Mouse (Mus musculus) stomach, embryonic 16.5 days (tissue): ENCODE measurements around the gene Mrps26. TPM values are rescaled to one million over a fixed set of nuclear protein-coding genes. Genes with fewer than 3 reads are reported as not detected.
A peak's percentile ranks its signal among the peaks of the same experiment; 100 is the strongest.

Experiments
- ATAC-seq: fragments of 200-750 bp; cut with Nextera tagmentation; 2 replicates; pipeline ENCODE4 v1.8.0; 2017; ENCODE audit warnings: moderate number of reproducible peaks, moderate TSS enrichment; ENCODE audit not compliant: insufficient read depth, low FRiP score
- H3K27ac ChIP-seq: fragments of 300-500 bp; sonication (generic); 2 replicates; pipeline ENCODE4 v1.5.1; 2014; ENCODE audit warnings: low read length
- H3K27me3 ChIP-seq: fragments of 300-500 bp; sonication (generic); 2 replicates; pipeline ENCODE4 v1.6.1; 2014; ENCODE audit warnings: low read length, control low read depth, mixed read lengths; ENCODE audit not compliant: control insufficient read depth, insufficient read depth
- H3K36me3 ChIP-seq: fragments of 300-500 bp; sonication (generic); 2 replicates; pipeline ENCODE4 v1.6.1; 2014; ENCODE audit warnings: low read length; ENCODE audit not compliant: control insufficient read depth, insufficient read depth
- H3K4me1 ChIP-seq: fragments of 300-500 bp; sonication (generic); 2 replicates; pipeline ENCODE4 v1.6.1; 2014; ENCODE audit warnings: low read length, control low read depth, mixed read lengths; ENCODE audit not compliant: control insufficient read depth, insufficient read depth
- H3K4me2 ChIP-seq: fragments of 300-500 bp; sonication (generic); 2 replicates; pipeline ENCODE4 v1.6.1; 2014; ENCODE audit warnings: low read depth, low read length, mixed read lengths
- H3K4me3 ChIP-seq: fragments of 300-500 bp; sonication (generic); replicated peaks from 2 replicates; pipeline ENCODE4 v1.5.1; 2014; ENCODE audit warnings: mild to moderate bottlenecking, low read length
- H3K9ac ChIP-seq: fragments of 300-500 bp; sonication (generic); 2 replicates; pipeline ENCODE4 v1.6.1; 2014; ENCODE audit warnings: low read length
- H3K9me3 ChIP-seq: fragments of 300-500 bp; sonication (generic); replicated peaks from 2 replicates; pipeline ENCODE4 v1.6.1; 2016; ENCODE audit warnings: low read length, control low read depth; ENCODE audit not compliant: control insufficient read depth
- WGBS: fragments of 180-500 bp; shearing (Covaris S2); extraction: QIAGEN DNeasy Blood & Tissue Kit; methylation state at CpG from one replicate; pipeline ENCODE4 v1.1.7; 2014; 5-methylcytosine and 5-hydroxymethylcytosine counted together
- polyA plus RNA-seq: library from polyadenylated mRNA; unstranded; fragments of >200 nt; fragmentation: Nextera tagmentation; extraction: Ambion mirVana; gene quantifications from 2 replicates; pipeline ENCODE4 v1.2.1, GENCODE M21; 2015

The Mrps26 gene
- polyA plus RNA-seq, 1 experiment from 2014 or later = 82.3 TPM

DNA sequence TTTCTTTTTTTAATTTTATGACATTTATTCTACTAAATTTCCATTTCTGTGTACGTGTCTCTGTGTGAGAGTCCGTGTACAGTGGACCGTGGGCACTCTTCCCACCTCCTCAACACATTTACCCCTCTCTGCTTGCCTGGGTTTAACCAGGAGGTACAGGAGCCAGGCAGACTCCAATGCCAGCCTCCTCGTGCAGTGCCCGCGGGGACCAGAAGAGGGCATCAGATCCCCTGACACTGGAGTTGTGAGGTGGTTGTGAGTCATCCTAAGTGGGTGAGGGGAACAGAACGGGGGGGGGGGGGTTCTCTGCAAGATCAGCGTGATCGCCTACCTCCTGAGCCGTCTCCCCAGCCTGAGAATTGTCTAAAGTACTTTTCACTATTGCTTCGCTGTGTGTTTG is 14.6 kb downstream of the Mrps26 start:
- no peak for ATAC-seq

DNA sequence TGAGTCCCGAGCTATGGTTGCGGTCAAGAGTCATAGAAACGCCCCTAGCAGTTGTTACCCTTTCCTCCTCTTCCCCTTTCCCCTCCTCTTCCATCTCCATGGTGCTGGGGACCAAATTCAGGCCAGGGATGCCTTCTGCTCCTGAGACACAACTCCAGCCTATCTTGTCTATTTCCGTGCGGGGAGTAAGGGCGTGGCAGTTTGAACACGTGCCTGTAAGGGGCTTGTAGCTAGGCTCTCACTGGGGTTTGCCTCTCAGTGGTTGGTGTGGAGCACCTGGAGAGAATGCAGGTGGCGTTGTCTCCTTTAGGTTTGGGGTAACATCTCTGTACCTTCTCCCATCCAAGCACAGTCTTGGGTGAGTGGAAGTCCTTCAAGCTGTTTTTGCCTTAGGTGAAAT is 16.2 kb downstream of the Mrps26 start:
- Histone ChIP-seq H3K27me3 (peaks cover 70% of the 10 kb centered on the region), H3K4me2 (no peak overlapping the region), H3K4me3 (peak overlapping the region; percentile 43; the same call in 1 of the 2 replicates), H3K9ac (no peak overlapping the region), H3K4me1 (peaks cover 9% of the 10 kb centered on the region), H3K36me3 (no peaks in the 10 kb centered on the region), H3K9me3 (no peaks in the 10 kb centered on the region), H3K27ac (no peak overlapping the region)
- WGBS = 10% methylated on average over 8 of the region's 8 CpGs
- ATAC-seq = no peak

More for the DNA sequence above, 14.6 kb downstream of the Mrps26 start:
- no peak overlapping the region for H3K9ac ChIP-seq
- H3K27me3 ChIP-seq = peaks cover 70% of the 10 kb centered on the region
- H3K4me2 ChIP-seq = no peak overlapping the region
- no peaks in the 10 kb centered on the region for H3K36me3 ChIP-seq
- 12% methylated on average over 11 of the region's 11 CpGs for WGBS
- peaks cover 9% of the 10 kb centered on the region for H3K4me1 ChIP-seq
- H3K27ac ChIP-seq = no peak overlapping the region
- no peaks in the 10 kb centered on the region for H3K9me3 ChIP-seq
- no peak overlapping the region for H3K4me3 ChIP-seq

DNA sequence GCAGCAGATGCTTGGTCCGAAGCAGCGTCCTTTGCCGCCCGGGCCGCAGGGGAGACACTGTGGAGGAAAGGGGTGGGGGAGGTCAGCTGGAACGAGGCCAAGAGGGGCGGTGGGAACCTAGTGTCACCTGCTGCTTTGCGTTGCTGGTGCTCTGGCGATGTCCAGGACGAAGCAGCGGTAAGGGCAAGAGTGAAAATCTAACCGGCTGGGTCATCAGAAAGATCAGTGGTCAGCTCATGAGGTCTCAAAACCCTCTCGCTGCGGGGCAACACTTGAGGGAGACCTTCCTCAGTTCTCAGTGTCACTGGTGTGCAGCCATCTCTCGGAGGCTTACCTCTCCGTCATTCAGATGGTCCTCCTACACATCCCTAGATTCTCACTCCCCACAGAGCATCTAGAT is 17.7 kb downstream of the Mrps26 start:
- peaks cover 9% of the 10 kb centered on the region for H3K4me1 ChIP-seq
- peak overlapping the region; percentile 60 for H3K4me2 ChIP-seq
- no peak overlapping the region for H3K9ac ChIP-seq
- no peak overlapping the region for H3K27ac ChIP-seq
- H3K36me3 ChIP-seq = no peaks in the 10 kb centered on the region
- WGBS = 5% methylated on average over 16 of the region's 16 CpGs
- H3K27me3 ChIP-seq = peaks cover 56% of the 10 kb centered on the region
- peak overlapping the region; percentile 43 for H3K4me3 ChIP-seq
- ATAC-seq = no peak
- no peaks in the 10 kb centered on the region for H3K9me3 ChIP-seq

DNA sequence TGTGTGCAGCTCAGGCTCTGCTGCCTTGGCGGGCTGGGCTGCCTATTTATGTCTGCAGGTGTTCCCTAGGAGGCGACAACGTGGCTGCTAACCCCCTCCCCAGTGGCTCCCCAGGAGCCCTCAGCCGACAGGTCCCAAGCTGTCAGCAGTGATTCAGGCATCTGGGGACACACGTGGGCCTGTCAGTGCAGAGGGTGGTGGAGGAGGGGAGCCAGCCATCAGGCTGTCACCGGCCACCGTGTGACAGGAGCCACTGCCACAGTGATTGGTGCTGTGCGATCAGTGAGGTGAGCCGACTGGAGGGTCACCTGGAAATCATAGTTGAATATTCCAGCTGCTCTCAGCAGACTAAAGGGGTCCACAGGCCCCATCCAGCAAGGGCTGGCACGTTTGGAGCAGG is 19.0 kb downstream of the Mrps26 start, which contains the start of gene Avp:
Gene Avp, minus strand, starts transcription at position 3 of the 400 bp plus-strand sequence.
- 34% methylated on average over 10 of the region's 10 CpGs for WGBS
- Histone ChIP-seq H3K9me3 (no peaks in the 10 kb centered on the region), H3K27ac (no peak within 1 kb of the TSS), H3K27me3 (peaks cover 46% of the 10 kb centered on the region), H3K4me1 (peaks cover 4% of the 10 kb centered on the region), H3K4me2 (no peak within 1 kb of the TSS), H3K36me3 (no peaks in the 10 kb centered on the region), H3K9ac (no peak within 1 kb of the TSS), H3K4me3 (no peak within 1 kb of the TSS)
- ATAC-seq = no peak

DNA sequence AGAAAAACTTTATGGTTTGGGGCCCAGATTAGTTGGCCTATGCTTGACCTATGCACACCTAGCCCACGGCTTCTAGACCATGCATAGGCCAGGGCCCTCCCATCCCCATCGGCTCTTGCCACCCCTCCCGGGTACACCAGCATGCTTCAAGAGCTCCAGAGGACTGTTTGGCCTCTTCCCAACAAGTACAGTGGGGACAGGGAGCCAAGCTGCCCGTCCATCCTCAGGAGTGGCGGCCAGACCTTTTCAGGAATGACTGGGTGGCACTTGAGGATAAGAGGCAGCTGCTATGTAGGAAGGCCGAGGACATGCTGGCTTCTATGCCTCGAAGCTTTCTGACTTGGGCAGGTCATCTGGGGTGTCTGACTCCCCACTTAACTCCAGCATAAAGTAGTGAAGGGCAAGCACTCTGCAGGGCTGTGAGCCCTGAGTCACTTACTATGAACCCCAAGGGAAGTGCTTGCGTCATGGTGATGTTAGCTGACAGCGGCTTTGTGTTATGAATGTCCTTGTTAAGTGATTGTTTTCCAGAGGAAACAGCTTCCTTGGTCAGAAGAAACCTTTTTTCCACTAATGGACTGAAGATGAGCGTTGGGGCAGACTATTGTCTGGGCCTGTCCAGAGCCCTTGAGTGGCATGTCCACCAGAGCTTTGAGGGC is 20.5 kb downstream of the Mrps26 start:
- Histone ChIP-seq H3K27me3 (peaks cover 33% of the 10 kb centered on the region), H3K4me1 (peaks cover 4% of the 10 kb centered on the region), H3K4me2 (no peak overlapping the region), H3K27ac (no peak overlapping the region), H3K9ac (no peak overlapping the region), H3K4me3 (no peak overlapping the region), H3K36me3 (no peaks in the 10 kb centered on the region), H3K9me3 (no peaks in the 10 kb centered on the region)
- ATAC-seq = no peak
- 76% methylated on average over 10 of the region's 10 CpGs for WGBS

DNA sequence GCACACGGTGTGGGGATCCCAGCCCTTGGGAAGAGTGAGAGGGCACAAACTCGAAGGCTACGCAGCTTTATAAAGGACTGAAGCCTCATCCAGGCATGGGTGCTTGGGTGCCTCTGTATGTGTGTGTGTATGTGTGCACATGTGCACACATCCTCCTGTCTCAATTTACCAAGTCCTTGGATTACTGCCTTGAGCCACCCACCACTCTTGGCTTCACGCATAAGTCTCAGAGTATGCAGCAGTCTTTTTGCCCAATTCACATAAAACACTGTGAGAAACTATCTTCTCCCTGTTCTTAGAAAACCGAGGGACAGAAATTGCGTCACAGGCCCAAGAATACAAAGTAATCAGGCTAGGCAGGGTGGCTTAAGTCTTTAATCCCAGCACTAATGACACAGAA is 22.5 kb downstream of the Mrps26 start:
- Histone ChIP-seq H3K4me1 (no peaks in the 10 kb centered on the region), H3K27me3 (peaks cover 15% of the 10 kb centered on the region), H3K9ac (no peak overlapping the region), H3K4me2 (no peak overlapping the region), H3K36me3 (no peaks in the 10 kb centered on the region), H3K27ac (no peak overlapping the region), H3K9me3 (no peaks in the 10 kb centered on the region), H3K4me3 (no peak overlapping the region)
- WGBS = 82% methylated on average over 6 of the region's 6 CpGs
- ATAC-seq = no peak

DNA sequence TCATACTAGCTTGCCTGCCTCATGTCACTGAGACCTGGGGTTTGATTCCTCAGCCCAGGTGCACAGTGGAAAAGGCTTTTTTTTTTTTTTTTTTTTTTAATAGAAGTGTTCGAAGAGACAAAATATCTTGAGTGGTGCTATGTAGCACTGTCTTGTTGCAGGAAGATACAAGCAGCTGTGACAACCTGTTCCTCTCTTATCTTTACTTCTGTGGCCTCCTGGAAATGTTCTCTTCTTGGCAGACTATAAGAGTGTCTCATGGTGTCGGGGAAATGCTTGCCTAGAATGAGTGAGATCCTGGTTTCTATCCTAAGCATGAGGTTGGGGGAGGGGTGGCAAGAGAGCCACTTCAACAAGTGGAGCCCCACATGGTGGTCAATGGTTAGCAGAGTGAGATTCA is 24.8 kb downstream of the Mrps26 start:
- no peak overlapping the region for H3K4me2 ChIP-seq
- H3K27ac ChIP-seq = no peak overlapping the region
- no peaks in the 10 kb centered on the region for H3K9me3 ChIP-seq
- WGBS = 68% methylated on average over 2 of the region's 2 CpGs
- H3K4me3 ChIP-seq = no peak overlapping the region
- H3K9ac ChIP-seq = no peak overlapping the region
- H3K4me1 ChIP-seq = no peaks in the 10 kb centered on the region
- ATAC-seq = no peak
- no peaks in the 10 kb centered on the region for H3K27me3 ChIP-seq
- H3K36me3 ChIP-seq = peaks cover 5% of the 10 kb centered on the region; the same call in 1 of the 2 replicates

DNA sequence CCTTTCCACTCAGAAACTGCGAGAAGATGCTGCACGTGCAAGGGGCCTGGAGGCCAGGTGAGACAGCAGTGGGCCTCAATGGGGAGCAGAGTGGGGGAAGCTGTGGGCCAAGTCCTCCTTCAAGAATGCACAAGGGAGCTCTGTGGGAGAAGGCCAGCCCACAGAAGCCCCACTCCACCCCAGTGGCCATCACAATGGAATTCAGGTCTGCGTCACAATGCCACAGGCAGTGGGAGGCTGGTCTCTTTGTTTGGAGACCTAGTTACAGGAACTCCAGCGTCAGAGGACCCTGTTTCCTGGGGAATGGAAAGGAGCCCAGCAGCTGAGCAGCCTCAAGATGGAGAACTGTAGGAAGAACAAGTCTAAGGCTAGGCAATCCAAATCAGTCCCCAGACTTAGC is 25.6 kb downstream of the Mrps26 start:
- H3K4me1 ChIP-seq = no peaks in the 10 kb centered on the region
- H3K4me3 ChIP-seq = no peak overlapping the region
- H3K36me3 ChIP-seq = peaks cover 5% of the 10 kb centered on the region; the same call in 1 of the 2 replicates
- H3K27me3 ChIP-seq = no peaks in the 10 kb centered on the region
- no peak for ATAC-seq
- WGBS = 74% methylated on average over 4 of the region's 4 CpGs
- H3K4me2 ChIP-seq = no peak overlapping the region
- no peaks in the 10 kb centered on the region for H3K9me3 ChIP-seq
- H3K9ac ChIP-seq = no peak overlapping the region
- no peak overlapping the region for H3K27ac ChIP-seq

DNA sequence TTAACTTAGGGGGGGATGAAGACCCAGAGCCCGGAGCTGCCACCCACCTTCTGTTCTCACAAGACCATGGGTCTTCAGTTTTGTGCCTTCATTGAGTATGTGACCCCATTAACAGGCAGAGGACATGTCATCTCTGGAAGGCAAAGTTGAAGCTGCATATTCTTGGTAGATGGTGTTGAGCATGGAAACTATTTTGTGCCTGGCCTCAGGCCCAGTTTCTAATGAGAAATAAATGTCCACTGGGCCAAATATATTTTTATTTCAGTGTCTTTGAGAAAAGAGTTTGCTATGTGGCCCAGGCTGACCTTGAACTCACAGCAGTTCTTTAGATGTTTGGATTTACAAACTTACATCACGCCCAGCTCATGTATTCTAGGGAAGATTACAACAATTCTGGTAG is 26.2 kb downstream of the Mrps26 start:
- no peaks in the 10 kb centered on the region for H3K27me3 ChIP-seq
- ATAC-seq = no peak
- peaks cover 5% of the 10 kb centered on the region; the same call in 1 of the 2 replicates for H3K36me3 ChIP-seq
- no peaks in the 10 kb centered on the region for H3K9me3 ChIP-seq
- no peak overlapping the region for H3K4me3 ChIP-seq
- no peak overlapping the region for H3K9ac ChIP-seq
- 87% methylated on average over 2 of the region's 2 CpGs for WGBS
- no peaks in the 10 kb centered on the region for H3K4me1 ChIP-seq
- H3K4me2 ChIP-seq = no peak overlapping the region
- H3K27ac ChIP-seq = no peak overlapping the region
